Mouse (Mus musculus): ENCODE results near the gene Sipa1l3. TPM values are rescaled to one million over a fixed set of nuclear protein-coding genes. Genes with fewer than 3 reads are reported as not detected.
A peak's percentile ranks its signal among the peaks of the same experiment; 100 is the strongest.

The Sipa1l3 gene
- total and polyA plus RNA-seq, 2 experiments from 2014 or later = 19.7 to 110 TPM

- no peak for ATAC-seq
- H3K4me1 ChIP-seq (ENCODE audit: insufficient read depth, low read length) = peaks cover 21% of the 10 kb centered on the region; the same call in 1 of the 2 replicates
- no peaks in the 10 kb centered on the region for H3K9me3 ChIP-seq (ENCODE audit: low read length)
- no peaks in the 10 kb centered on the region for H3K27me3 ChIP-seq (ENCODE audit: insufficient read depth, low read length)
- no peak for TF ChIP-seq CTCF (IDR thresholded peaks at IDR 0.05; ENCODE audit: low read depth)
- 9% methylated on average over 5 of the region's 5 CpGs for WGBS
- H3K4me2 ChIP-seq (ENCODE audit: low read depth, low read length) = peak overlapping the region; percentile 69
- peak overlapping the region; percentile 70 for H3K4me3 ChIP-seq (ENCODE audit: low read length)
- peak overlapping the region; percentile 72 for H3K9ac ChIP-seq (replicated peaks; ENCODE audit: low read length)
- peak overlapping the region; percentile 13; the same call in 1 of the 2 replicates for H3K27ac ChIP-seq
- no peaks in the 10 kb centered on the region for H3K36me3 ChIP-seq (ENCODE audit: insufficient read depth, low read length)
- no peak for DNase-seq (ENCODE audit: low spot score)
Measured at GRCm38 (mm10) chr7:29309749-29310148, 208.7 kb downstream of the Sipa1l3 start.

GRCm38 (mm10) chr7:29309221-29309721 lies 209.2 kb downstream of the Sipa1l3 start:
- under 1% methylated on average over 35 of the region's 36 CpGs for WGBS
- H3K27me3 ChIP-seq (ENCODE audit: insufficient read depth, low read length) = no peaks in the 10 kb centered on the region
- no peak for ATAC-seq
- peak overlapping the region; percentile 69 for H3K4me2 ChIP-seq (ENCODE audit: low read depth, low read length)
- H3K4me3 ChIP-seq (ENCODE audit: low read length) = peak overlapping the region; percentile 70
- H3K36me3 ChIP-seq (ENCODE audit: insufficient read depth, low read length) = no peaks in the 10 kb centered on the region
- TF ChIP-seq CTCF (IDR thresholded peaks at IDR 0.05; ENCODE audit: low read depth) = no peak
- H3K4me1 ChIP-seq (ENCODE audit: insufficient read depth, low read length) = peaks cover 18% of the 10 kb centered on the region; the same call in 1 of the 2 replicates
- H3K27ac ChIP-seq = peak overlapping the region; percentile 13; the same call in 1 of the 2 replicates
- no peak for DNase-seq (ENCODE audit: low spot score)
- H3K9me3 ChIP-seq (ENCODE audit: low read length) = no peaks in the 10 kb centered on the region
- peak overlapping the region; percentile 72 for H3K9ac ChIP-seq (replicated peaks; ENCODE audit: low read length)

- Histone ChIP-seq H3K4me2 (ENCODE audit: low read depth, low read length) (peak overlapping the region; percentile 69), H3K36me3 (ENCODE audit: insufficient read depth, low read length) (no peaks in the 10 kb centered on the region), H3K9ac (replicated peaks; ENCODE audit: low read length) (peak overlapping the region; percentile 72), H3K27me3 (ENCODE audit: insufficient read depth, low read length) (no peaks in the 10 kb centered on the region), H3K4me1 (ENCODE audit: insufficient read depth, low read length) (peaks cover 6% of the 10 kb centered on the region; the same call in 1 of the 2 replicates), H3K9me3 (ENCODE audit: low read length) (no peaks in the 10 kb centered on the region), H3K27ac (peak overlapping the region; percentile 76), H3K4me3 (ENCODE audit: low read length) (peak overlapping the region; percentile 70)
- WGBS = 1% methylated on average over 42 of the region's 42 CpGs
- TF ChIP-seq CTCF (IDR thresholded peaks at IDR 0.05; ENCODE audit: low read depth) = peak; percentile 3; the same call in 1 of the 2 replicates
- DNase-seq (ENCODE audit: low spot score) (peak; percentile 95), ATAC-seq (peak; percentile 85)
Measured at GRCm38 (mm10) chr7:29307350-29308104, 210.9 kb downstream of the Sipa1l3 start.

- ATAC-seq (no peak), DNase-seq (ENCODE audit: low spot score) (peak; percentile 87)
- Histone ChIP-seq H3K27ac (peak overlapping the region; percentile 76; the same call in 1 of the 2 replicates), H3K4me1 (ENCODE audit: insufficient read depth, low read length) (peaks cover 5% of the 10 kb centered on the region; the same call in 1 of the 2 replicates), H3K9me3 (ENCODE audit: low read length) (no peaks in the 10 kb centered on the region), H3K9ac (replicated peaks; ENCODE audit: low read length) (peak overlapping the region; percentile 72; the same call in 1 of the 2 replicates), H3K27me3 (ENCODE audit: insufficient read depth, low read length) (no peaks in the 10 kb centered on the region), H3K36me3 (ENCODE audit: insufficient read depth, low read length) (no peaks in the 10 kb centered on the region), H3K4me2 (ENCODE audit: low read depth, low read length) (peak overlapping the region; percentile 69), H3K4me3 (ENCODE audit: low read length) (peak overlapping the region; percentile 70)
- TF ChIP-seq CTCF (IDR thresholded peaks at IDR 0.05; ENCODE audit: low read depth) = peak; percentile 69
- WGBS = 16% methylated on average over 7 of the region's 7 CpGs
Measured at GRCm38 (mm10) chr7:29306619-29307018, 211.8 kb downstream of the Sipa1l3 start.

GRCm38 (mm10) chr7:29306108-29306507 lies 212.3 kb downstream of the Sipa1l3 start:
- whole genome bisulfite sequencing = 13% methylated on average over 7 of the region's 7 CpGs
- TF ChIP-seq CTCF (IDR thresholded peaks at IDR 0.05; ENCODE audit: low read depth) = no peak
- no peak overlapping the region for H3K27ac ChIP-seq

GRCm38 (mm10) chr7:29305263-29305988 lies 213.0 kb downstream of the Sipa1l3 start:
- H3K4me2 ChIP-seq (ENCODE audit: low read depth, low read length) = peak overlapping the region; percentile 69
- H3K9me3 ChIP-seq (ENCODE audit: low read length) = no peaks in the 10 kb centered on the region
- peak overlapping the region; percentile 58 for H3K9ac ChIP-seq (replicated peaks; ENCODE audit: low read length)
- TF ChIP-seq CTCF (IDR thresholded peaks at IDR 0.05; ENCODE audit: low read depth) = peak; percentile 17; the same call in 1 of the 2 replicates
- ATAC-seq (no peak), DNase-seq (ENCODE audit: low spot score) (peak; percentile 60)
- peak overlapping the region; percentile 51 for H3K4me3 ChIP-seq (ENCODE audit: low read length)
- no peaks in the 10 kb centered on the region for H3K36me3 ChIP-seq (ENCODE audit: insufficient read depth, low read length)
- H3K4me1 ChIP-seq (ENCODE audit: insufficient read depth, low read length) = peaks cover 5% of the 10 kb centered on the region; the same call in 1 of the 2 replicates
- peak overlapping the region; percentile 78 for H3K27ac ChIP-seq
- no peaks in the 10 kb centered on the region for H3K27me3 ChIP-seq (ENCODE audit: insufficient read depth, low read length)
- 12% methylated on average over 9 of the region's 9 CpGs for WGBS

More at GRCm38 (mm10) chr7:29306108-29306507, 212.3 kb downstream of the Sipa1l3 start:
- Histone ChIP-seq H3K9me3 (ENCODE audit: low read length) (no peaks in the 10 kb centered on the region), H3K36me3 (ENCODE audit: insufficient read depth, low read length) (no peaks in the 10 kb centered on the region), H3K27me3 (ENCODE audit: insufficient read depth, low read length) (no peaks in the 10 kb centered on the region), H3K4me1 (ENCODE audit: insufficient read depth, low read length) (peaks cover 5% of the 10 kb centered on the region; the same call in 1 of the 2 replicates), H3K4me2 (ENCODE audit: low read depth, low read length) (peak overlapping the region; percentile 69), H3K4me3 (ENCODE audit: low read length) (0 out of 2 replicates have a peak overlapping the region, but pooled peaks have one; percentile 51), H3K9ac (replicated peaks; ENCODE audit: low read length) (no peak overlapping the region; the same call in 1 of the 2 replicates)
- no peak for ATAC-seq
- no peak for DNase-seq (ENCODE audit: low spot score)

All from hindbrain, postnatal 0 days (tissue).